Mouse (Mus musculus) right cerebral cortex, postnatal 25 days (tissue): ENCODE measurements around the gene Pdk1.
A peak's percentile ranks its signal among the peaks of the same experiment; 100 is the strongest.

Experiments used
- DNase-seq: peaks from one replicate; pipeline ENCODE4 v3.0.0; 2022

Pdk1 gene

DNA sequence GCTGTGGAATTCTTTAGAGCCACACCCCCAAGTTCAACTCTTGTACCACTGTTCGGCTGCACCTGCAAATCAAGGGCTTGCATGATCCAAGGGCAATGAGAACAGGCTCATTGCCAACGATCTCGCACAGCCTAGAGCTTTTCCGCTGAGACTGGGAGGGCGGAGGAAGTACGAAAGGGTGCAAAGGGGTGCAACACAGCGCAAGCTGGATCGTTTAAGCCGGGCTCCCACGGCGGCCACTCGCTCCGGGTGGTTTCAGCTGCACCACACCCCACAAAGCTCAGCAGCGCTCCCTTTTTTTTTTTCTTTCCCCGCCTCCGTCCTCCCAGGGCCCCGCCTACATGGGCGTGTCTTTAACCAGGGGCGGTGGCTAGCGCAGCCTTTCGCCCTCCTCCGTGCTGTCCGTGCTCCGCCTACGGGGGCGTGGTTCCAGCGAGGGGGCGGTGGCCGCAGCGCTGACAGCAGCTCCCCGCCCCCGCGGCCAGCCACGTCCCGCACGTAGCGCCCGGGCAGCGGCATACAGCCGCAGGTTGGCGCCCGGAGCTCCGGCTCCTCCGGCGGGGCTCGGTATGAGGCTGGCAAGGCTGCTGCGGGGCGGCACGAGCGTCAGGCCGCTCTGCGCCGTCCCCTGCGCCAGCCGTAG is at the start of gene Pdk1:
Gene Pdk1 (plus strand): TSS at position 424 of the 643 bp plus-strand sequence.
- DNase-seq: peak; percentile 99

DNA sequence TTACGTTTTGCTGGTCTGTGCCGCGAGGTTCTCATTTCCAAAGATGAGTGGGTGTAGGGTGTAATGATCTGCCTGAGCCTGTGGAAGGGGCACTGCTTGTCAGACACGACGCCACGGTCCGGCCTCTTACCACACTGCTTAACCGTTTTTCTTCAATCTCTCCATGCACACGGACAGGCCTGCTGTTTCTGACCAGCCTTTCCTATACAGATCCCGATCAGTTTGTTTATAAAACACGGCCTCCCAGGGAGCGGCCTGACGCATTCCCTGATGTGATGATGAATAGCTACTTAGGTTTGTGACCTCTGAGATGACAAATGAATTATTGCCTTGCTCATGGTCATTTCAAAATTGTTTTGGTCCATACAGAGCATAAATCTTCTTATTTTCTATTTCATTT is 48.9 kb upstream of the Pdk1 start:
- no peak for DNase-seq

DNA sequence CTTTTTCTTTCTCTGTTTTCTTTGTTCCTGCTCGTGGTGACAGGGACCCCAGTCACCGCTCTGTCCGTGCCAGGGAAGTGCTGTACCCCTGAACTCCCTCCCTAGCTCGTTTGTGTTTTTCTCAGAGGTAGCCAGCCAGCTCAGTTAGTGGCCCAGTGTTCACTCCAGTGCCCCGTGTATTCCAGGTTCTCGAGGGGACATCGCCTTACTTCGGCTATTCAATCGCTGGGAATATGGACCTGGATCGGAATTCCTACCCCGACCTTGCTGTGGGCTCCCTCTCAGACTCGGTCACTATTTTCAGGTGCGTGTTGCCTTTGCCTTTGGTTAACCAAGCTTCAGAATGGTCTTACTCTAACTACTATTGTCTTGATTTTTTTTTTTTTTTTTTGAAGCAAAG is 45.3 kb upstream of the Pdk1 start:
- DNase-seq: no peak

DNA sequence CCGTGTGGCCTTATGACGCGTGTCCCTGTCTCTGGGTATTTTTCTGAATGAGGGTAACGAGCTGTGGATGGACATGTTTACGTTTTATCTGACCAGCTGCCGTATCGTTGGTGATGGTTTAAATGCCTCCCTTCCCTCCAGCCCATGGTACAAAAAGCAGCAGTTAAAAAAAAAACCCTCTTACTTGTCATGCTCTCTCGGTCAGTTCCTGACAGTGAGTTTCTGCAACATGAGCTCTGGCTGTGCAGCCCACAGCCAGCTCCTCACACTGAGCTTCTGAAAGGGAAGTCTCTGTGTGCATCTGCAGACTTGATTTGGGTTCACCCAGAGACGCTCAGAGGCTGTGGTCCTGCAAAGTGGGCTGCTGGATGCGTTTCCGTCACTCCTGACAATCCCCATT is 44.1 kb upstream of the Pdk1 start:
- no peak for DNase-seq

DNA sequence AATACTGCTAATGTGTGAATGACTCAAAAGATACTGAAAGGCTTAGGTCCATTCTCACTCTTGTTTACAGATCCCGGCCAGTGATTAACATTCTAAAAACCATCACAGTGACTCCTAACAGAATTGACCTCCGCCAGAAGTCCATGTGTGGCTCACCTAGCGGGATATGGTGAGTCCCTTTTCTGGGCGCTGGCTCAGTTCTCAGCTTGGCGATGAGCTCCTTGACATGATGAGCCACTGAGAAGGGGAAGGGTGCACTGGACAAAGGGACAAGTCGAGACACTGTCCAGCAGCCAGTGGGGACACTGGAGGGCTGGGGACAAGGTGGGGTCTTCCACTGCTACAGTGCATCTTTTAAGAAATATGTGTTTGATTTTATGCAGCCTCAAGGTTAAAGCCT is 39.4 kb upstream of the Pdk1 start:
- no peak for DNase-seq

DNA sequence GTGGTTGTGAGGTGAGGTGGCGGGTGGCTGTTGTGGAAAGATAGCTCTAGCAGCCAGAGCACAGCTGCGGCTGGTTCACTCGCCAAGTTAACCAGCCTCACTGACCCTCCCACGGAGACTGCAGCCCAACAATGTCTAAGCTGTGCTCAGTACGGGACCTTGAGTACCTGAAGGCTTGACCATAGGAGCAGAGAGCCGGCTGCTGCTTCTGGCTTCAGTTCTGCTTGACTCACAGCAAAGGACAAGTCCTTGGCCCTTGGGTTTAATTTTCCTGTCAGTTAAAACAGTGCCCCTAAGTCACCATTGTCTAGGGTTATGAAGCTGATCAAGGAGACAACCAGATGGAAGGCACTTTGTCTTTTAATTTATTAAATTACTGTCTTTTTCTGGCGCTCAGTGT is 38.7 kb upstream of the Pdk1 start:
- no peak for DNase-seq

DNA sequence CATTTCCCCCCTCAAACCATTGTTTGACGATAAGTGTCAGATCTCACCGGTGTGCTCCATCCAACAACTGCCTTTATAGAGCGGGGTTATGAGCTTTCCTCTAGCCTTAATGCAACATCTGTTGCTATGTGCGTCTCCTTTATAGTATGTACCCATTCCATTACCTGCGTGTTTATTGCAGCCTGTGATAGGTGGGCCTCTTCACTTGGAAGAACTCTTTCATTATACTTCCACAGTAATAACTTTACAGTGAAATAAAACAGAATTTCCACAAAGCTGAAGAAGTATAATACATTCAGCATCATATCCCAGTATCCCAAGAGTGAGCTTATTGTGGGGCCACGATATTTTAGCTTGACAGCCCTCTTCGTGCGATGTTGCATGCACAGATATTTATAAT is 37.5 kb upstream of the Pdk1 start:
- DNase-seq: no peak

DNA sequence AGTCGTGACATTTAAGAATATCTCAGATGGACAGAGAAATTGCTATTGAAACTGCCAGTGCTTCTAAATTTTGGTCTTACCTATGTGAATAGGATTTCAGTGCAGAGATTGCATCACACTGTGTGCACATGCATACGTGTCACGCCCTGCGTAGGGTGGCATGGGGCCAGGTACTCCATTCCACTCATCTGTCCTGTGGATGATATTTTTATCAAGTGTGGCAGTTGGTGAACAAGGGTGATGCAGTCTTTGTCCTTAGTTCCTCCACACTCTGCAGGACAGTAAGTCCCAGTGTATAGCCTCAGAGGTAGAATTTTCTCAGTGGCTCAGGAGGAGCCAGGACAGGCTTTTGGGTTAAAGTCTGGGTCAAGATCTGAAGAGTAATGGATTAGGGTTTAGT is 36.8 kb upstream of the Pdk1 start:
- DNase-seq: no peak

DNA sequence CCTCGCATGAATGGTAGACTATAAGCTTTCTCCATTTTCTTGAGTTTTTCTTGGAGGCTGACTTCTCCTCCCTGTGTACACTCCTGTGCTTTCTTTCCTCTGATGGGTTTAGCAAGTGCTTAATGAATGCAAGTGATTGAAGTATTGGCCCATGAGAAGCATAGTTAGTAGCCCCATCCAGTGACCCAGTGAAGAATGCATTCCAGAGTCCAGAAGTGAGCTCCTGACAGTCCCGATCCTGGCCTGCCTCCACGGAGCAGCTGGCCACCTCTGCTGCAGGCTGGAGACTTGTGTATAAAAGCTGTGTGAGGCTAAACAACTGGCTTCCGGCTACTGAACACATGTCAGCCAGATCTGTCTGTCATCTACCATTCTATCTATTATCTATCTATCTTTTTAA is 35.8 kb upstream of the Pdk1 start:
- no peak for DNase-seq

DNA sequence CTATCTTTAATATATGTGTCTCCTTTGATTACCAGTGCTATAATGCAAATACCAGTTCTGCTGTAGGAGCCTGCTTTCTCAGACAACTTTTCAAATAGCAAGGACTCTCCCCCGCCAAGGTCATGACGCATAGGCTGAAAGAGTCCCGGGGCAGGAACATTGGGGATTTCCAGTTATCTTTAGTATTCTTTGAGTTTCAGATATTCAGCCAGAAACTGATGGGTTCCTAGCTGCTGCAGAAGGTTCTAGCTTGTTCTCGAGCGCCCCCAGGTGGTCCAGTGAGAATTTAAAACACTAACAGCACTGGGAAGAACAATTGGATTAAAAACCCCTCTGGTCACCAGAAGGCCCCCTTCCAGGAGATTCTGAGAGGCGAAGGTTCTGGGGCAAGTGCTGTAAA is 35.2 kb upstream of the Pdk1 start:
- peak; percentile 36 for DNase-seq

DNA sequence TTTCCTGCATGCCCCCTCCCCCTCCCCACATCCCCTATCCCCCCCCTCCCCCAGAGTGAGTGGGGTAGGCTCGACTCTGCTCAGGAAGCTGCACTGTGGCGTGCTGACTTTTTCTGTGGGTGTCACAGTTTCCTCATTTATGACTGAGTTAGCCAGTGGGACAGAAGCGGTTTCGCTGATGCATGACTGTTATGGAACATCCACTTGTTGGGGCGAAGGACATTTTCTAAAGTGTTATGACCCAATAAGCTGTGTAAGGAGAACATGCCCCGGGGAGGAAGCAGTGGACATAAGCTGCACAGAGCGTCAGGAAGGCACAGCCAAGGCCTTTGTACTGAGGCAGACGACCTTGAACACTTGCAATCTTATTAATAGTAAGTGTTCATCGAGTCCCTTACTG is 29.7 kb upstream of the Pdk1 start:
- DNase-seq: no peak

DNA sequence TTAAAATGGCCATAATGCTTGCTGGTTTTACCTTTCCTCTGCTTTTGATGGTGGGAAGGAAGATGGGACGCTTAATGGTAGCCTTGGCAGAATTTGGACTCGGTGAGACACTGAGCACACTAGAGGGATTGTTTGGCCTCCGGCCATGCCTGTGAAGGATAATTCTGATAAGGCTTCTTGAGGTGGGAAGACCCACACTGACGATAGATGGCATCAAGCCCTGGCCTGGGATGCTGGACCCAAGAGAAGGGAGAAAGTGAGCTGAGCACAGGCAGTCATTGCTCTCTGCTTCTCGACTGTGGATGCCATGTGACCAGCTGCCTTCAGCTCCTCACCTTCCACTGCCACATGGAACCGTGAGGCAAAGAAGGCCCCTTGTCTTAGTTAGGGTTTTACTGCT is 28.1 kb upstream of the Pdk1 start:
- DNase-seq: no peak

DNA sequence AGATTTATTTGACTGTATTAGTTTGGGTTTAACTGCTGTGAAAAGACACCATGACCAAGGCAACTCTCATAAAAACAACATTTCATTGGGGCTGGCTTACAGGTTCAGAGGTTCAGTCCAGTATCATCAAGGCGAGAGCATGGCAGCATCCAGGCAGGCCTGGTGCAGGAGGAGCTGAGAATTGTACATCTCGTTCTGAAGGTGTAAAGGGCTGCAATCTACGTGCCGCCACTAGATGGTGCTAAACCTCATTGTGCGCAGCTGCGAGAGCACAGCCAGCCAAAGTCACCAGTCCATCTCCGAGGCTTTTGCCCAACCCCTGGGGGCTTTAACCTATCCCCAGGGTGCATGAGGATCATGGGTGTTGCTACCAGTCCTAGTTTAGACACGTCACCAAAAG is 20.9 kb upstream of the Pdk1 start:
- DNase-seq: peak; percentile 42

DNA sequence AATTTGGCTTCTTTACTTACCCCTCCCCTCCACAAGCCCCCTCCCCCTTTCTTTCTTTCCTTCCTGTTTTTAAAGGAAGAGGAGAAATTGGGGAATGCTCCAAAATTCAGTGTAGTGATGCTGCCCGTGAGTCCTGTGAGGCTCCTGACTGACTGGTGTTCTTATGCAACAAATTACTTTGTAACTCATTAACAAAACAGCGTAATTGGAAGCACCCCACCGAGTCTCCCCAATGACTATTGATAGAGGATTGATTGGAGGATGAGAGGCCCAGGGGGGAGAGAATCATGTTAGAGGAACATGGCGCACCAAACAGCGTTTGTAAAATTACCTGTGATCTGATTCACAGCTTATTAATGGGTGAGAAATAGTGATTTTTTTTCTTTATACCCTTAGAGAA is 17.9 kb upstream of the Pdk1 start:
- no peak for DNase-seq

DNA sequence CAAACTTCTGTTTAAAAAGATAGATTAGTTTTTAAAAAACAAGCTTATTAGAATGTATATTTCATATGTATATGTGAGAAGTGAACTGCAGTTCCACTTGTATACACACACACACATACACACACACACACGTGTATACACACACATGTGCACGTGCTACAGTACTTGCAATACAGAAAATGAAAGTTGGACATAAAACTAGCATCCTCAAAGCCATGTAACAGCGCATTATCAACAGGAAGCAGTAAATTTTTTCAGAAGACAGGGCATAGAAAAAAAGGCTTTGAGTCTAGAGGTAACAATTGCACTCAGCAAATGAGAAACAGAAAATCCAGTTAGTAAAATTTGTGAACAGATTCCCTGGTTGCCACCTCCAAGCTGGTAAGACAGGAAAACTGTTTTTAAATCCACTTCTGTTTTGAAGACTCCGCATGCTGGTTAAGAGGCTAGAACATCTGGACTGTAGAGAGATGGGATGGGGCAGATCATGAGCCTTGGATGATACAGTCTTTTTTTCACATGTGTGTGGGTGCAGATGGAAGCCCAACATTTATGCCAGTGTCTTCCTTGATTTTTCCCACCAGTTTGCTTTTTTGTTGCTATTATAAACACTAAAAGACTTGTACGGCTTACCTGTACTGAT is 9.4 kb upstream of the Pdk1 start:
- DNase-seq: no peak

DNA sequence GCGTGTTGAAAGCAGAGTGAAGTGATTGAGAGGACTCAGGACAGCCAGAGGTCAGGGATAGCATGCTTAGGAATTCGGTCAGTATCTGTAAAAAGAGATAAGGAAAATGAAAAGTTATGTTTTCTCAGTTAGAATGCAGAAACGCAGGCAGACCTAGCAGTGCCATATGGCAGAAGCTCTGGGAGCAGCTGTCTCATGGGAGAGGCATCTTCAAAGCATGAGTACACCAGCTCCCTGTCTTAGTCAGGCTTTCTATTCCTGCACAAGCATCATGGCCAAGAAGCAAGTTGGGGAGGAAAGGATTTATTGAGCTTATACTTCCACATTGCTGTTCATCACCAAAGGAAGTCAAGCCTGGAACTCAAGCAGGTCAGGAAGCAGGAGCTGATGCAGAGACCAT is 8.0 kb upstream of the Pdk1 start:
- DNase-seq: peak; percentile 83

DNA sequence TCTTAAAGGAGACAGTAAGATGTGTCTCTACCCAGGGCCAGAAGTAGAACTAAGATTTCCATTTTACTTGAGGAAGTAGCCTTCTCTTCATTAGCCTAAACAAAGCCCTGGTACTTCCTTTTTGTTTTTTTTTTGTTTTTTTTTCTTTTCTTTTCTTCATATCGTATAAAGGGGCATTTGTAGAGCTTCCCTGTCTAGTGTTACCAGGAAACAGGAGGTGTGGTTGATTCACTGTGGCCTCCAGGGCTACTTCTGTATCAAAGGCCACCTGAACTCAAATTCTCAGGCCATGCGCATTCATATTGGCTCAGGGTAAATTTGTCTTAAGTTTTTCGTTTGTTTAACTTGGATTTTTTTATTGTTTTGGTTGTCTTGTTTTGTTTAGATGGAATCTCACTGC is 7.1 kb upstream of the Pdk1 start:
- DNase-seq: no peak

DNA sequence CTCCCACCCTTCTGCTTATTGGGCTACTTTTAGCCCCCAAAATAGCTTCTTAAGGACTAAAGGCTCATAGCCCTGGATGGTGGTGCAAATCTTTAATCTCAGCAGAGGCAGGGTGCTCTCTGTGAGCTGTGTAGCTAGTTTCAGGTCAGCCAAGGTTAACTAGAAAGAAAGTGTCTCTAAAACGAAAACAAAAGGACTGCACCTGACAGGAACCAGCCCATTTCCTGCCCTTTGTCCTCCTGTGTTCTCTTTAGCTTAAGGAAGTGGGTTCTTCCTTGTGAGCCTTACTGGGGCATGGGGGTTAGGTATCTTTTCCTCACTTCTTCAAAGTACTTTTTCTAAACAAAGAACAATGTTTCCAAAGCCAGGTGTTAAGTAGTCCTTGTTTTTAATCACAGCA is 6.5 kb upstream of the Pdk1 start:
- no peak for DNase-seq

DNA sequence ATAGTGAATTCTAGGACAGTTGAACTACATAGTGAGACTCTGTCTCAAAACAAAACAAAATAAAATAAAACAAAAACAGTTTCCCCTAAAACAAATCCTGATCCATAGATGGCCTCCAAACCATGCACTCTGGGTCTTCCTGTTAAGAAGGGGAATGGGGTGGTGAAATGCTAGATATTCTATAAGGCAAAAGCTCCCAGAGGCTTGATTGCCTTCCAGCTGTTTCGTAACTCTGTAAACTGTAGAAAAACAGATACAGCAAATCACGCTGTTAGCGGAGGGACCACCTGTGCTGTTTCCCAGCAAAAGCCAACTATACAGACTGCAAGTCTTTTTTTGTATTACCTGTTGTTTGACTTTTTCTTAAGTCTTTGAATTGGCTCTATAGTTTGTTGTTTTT is 6.0 kb upstream of the Pdk1 start:
- no peak for DNase-seq

DNA sequence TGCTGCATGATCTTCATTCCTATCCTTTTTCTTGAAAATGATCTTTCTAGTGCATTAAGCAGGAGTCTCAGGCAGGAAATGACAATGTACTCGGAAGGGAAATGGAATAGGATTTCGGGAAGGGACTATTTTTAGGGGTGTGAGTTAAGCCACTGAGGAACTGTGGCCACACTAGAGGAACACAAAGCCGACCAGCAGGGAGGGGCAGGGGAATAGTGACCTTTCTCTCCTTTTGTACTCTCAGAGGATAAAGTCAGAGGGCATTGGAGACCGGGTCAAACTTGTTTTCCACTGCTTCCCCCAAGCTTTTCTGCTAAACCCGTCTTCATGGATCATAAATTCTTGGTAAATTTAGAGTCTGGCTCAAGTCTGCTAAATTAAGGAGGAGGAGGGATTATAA is 5.5 kb upstream of the Pdk1 start:
- DNase-seq: no peak

DNA sequence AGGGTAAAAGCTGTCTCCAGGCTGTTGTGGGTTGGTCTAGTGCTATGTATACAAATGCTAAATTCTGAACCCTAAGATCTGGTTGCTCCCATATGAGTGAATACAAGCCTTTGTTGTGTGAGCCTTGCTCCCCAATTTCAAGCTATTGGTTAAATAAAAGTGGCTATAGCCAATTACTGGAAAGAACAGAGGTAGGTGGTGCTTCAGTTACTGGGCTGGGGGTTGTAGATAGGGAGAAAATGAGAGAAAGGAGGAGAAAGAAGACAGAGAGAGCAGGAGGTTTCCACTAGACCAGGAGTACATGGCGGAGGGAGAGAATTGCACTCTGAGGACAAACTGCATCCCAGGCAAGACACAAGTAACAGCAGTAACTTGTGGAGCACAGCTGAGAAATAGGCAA is 4.8 kb upstream of the Pdk1 start:
- no peak for DNase-seq

DNA sequence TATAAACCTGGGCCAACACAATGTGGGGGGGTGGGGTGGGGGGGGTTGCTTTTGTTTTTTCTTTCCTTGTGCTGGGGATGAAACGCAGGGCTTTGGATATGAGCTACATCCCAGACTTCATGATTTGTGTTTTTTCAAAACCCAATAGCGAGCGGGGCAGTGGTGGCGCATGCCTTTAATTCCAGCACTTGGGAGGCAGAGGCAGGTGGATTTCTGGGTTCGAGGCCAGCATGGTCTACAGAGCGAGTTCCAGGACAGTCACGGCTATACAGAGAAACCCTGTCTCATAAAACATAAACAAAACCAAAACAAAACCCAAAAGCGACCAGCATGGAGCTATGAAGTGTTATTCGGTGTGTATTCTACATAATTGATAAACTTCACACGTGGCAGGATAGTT is 883 bp upstream of the Pdk1 start:
- DNase-seq: no peak

DNA sequence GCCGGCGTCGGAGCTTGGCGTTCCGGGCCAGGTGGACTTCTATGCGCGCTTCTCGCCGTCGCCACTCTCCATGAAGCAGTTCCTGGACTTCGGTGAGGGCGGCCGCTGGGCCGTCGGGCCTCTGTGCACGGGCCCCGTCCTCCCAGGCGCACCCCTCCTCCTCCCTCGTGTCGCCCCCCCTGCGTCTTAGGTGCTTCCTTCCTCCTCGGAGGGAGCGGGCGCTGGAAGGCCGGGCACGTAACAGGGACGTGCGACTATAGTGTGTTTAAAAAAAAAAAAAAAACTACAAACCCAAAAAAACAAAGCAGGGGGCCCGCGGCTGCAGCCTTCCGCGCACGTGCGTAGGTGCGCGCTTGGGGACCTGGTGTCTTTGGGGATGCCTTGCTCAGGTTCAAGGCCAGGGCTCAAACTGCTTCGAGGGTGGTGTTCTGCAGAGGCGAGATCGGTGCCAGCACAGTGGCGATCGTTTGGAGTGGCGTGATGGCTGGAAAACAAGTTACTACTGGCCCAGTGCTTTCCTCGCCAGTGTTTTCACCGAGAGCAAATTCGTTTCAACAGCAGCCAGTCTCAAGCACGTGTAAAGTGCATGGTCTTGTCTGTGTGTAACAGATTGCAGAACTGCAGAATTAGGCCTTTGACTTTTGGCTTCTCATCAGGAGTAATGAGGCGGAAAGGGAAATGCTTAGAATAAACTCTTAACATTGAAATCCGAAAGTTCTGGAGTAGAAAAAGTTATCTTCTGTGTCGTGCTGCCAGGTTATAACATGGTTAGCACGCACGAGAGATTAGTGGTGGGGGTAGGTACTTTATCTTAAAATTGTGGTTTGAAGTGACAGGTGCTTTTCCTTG is 674 bp downstream of the Pdk1 start:
- peak; percentile 28 for DNase-seq

DNA sequence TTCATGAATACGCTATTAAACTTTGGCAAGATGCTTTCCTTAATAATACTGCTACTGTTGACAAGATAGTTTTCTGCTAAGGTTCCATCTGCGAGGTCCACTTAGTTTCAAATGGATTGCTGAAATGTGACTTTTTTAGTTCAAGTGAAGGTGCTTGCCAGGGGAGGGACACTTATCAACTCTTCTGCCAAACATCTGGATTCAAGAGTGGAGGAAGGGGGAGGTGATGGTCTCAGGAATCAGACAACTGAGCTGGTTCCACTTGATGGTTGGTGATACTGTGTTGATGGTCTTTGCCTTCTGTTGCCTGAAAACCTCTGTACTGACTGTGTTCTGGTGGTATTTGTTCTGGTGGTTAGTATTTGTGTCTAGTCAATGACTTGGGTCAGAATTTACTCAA is 1.4 kb downstream of the Pdk1 start:
- DNase-seq: no peak
